Mouse (Mus musculus): ENCODE measurements around the gene Tapbp.

GRCm38 (mm10) chr17:33900989-33901314 is 14.7 kb upstream of the Tapbp start:
- no peak for TF ChIP-seq CTCF (IDR thresholded peaks at IDR 0.05; ENCODE audit: insufficient read depth, low read length)
- TF ChIP-seq POLR2A (IDR thresholded peaks at IDR 0.05; ENCODE audit: borderline replicate concordance, extremely low read depth, low read depth, low read length): no peak
